Mouse (Mus musculus): ENCODE measurements around the gene Ift43. TPM values are rescaled to one million over a fixed set of nuclear protein-coding genes. Genes with fewer than 3 reads are reported as not detected.
A peak's percentile ranks its signal among the peaks of the same experiment; 100 is the strongest.

Ift43 gene
- polyA plus RNA-seq (2015; fragmentation: Nextera tagmentation; extraction: Ambion mirVana) = 65.0 and 66.7 TPM in 2 replicates

DNA sequence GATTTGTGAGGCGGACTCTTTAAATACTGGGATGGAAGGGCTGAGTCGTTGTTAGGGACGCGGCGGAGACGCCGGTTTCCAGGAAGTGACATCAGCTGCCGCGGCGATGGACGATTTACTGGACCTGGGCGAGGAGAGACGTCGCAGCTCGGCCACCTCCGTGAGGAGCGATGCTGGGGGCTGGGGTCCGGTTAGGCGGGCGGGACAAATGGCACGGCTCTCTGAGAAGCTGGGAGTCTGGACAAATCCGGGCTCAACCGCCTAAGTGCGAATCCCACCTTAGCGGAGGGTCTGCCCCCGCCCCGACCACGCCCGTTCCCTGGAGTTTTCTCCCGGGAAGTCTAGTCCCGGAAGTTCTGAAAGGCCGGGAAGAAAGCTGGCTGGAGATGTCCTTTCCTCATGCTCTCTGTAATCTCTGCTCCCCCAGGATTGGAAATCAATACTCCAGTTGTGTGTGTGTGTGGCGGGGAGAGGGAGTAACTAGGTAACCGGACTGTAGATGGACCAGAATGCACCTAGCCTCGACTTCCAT, at the start of gene Ift43:
Ift43 (plus strand) TSS at position 61 of the 532 bp plus-strand sequence.
- ATAC-seq = peak; percentile 72
- H3K4me3 ChIP-seq (ENCODE audit: low read length) = peak within 1 kb of the TSS; percentile 75
- no peaks in the 10 kb centered on the region for H3K27me3 ChIP-seq (replicated peaks; ENCODE audit: control insufficient read depth, insufficient read depth, low read length)
- H3K36me3 ChIP-seq (ENCODE audit: control insufficient read depth, insufficient read depth, low read length) = no peaks in the 10 kb centered on the region; the same call in 1 of the 2 replicates
- no peaks in the 10 kb centered on the region for H3K9me3 ChIP-seq (ENCODE audit: control insufficient read depth, low read length)
- peaks cover 11% of the 10 kb centered on the region for H3K4me1 ChIP-seq (ENCODE audit: control insufficient read depth, insufficient read depth, low read length)
- WGBS = under 1% methylated on average over 35 of the region's 35 CpGs
- H3K9ac ChIP-seq (ENCODE audit: low read depth, low read length) = peak within 1 kb of the TSS; percentile 74
- peak within 1 kb of the TSS; percentile 70 for H3K4me2 ChIP-seq (ENCODE audit: low read depth, low read length)
- H3K27ac ChIP-seq (ENCODE audit: low read length) = peak within 1 kb of the TSS; percentile 37; the same call in 1 of the 2 replicates

- no peak overlapping the region for H3K27ac ChIP-seq (ENCODE audit: low read length)
- no peaks in the 10 kb centered on the region for H3K9me3 ChIP-seq (ENCODE audit: control insufficient read depth, low read length)
- no peak overlapping the region for H3K9ac ChIP-seq (ENCODE audit: low read depth, low read length)
- no peaks in the 10 kb centered on the region for H3K36me3 ChIP-seq (ENCODE audit: control insufficient read depth, insufficient read depth, low read length)
- H3K27me3 ChIP-seq (replicated peaks; ENCODE audit: control insufficient read depth, insufficient read depth, low read length) = no peaks in the 10 kb centered on the region
- H3K4me1 ChIP-seq (ENCODE audit: control insufficient read depth, insufficient read depth, low read length) = peaks cover 12% of the 10 kb centered on the region
- ATAC-seq = no peak
- H3K4me2 ChIP-seq (ENCODE audit: low read depth, low read length) = no peak overlapping the region
- no peak overlapping the region for H3K4me3 ChIP-seq (ENCODE audit: low read length)
Observed at GRCm38 (mm10) chr12:86035586-86035985, 46.8 kb upstream of the Ift43 start.

DNA sequence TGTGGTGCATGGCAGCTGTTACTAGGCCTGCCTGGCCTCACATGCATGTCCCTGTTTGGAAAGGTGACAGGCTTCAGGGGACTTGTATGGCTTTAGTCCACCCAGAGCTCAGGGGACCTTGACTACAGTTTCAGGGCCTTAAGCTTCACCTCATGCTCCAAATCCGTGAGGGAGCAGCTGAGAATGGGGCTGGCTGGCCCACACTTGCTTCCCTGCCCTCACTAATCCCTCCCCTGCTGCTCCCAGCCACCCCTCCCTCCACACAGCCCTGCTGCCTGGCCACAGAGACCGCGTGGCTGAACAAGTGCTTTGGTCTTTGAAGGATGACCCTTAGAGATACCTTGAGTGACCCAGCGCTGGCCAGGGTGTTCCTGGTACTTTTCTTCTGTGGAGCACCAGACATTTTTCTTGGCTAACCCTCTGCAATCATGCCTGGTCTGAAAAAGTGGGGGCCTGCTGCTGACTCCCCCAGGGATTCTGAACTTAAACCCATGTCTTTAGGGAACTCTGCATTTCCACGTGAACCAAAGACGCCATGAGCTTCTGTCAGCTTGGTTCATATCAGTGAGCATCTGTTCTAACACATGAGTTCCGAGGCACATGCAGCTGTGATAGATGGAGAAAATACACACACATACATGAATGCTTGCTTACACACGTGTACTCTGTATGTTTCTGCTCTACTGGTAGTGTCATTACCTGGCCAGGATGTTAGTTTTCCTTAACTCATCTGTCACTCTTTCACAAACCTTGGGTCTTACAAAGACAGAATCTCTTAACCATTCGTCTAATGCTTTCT, 45.8 kb upstream of the Ift43 start:
- Histone ChIP-seq H3K9me3 (ENCODE audit: control insufficient read depth, low read length) (no peaks in the 10 kb centered on the region), H3K36me3 (ENCODE audit: control insufficient read depth, insufficient read depth, low read length) (no peaks in the 10 kb centered on the region), H3K4me1 (ENCODE audit: control insufficient read depth, insufficient read depth, low read length) (peaks cover 12% of the 10 kb centered on the region), H3K27ac (ENCODE audit: low read length) (no peak overlapping the region), H3K9ac (ENCODE audit: low read depth, low read length) (no peak overlapping the region), H3K4me2 (ENCODE audit: low read depth, low read length) (no peak overlapping the region), H3K27me3 (replicated peaks; ENCODE audit: control insufficient read depth, insufficient read depth, low read length) (no peaks in the 10 kb centered on the region), H3K4me3 (ENCODE audit: low read length) (no peak overlapping the region)
- WGBS = 53% methylated on average over 9 of the region's 9 CpGs
- ATAC-seq = no peak

DNA sequence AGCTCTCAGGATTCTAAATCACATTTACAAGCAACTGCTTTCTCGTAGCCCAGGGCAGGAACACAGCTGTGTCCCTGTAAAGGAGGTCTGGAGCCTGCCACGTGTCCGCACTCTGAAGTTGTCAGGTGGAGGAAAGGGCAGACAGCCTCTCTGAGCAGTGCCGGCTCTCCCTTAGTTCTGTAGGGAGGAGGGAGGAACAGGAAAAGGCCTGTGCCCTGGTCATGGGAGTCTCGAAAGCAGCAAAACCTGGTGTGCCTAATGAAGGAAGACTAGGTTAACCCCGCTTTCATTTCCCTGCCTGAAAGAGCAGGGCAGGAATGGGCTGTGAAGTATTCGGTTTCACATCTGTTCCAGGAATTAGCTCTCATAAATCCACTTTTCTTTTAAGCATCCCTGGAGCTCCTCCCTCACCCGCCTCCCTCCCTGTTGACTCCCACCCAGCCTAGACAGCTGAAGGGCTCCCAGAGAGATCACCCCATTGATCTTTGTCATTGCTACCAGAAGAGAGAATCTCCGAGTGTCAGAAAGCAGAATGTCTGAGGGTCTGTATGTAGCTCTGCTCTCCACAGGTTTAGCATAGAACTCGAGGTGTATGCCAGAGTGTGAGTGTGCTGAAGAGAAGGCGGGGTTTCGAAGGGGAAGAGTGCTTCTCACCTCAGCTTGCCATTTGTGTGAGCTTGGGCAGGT, 45.0 kb upstream of the Ift43 start:
- Histone ChIP-seq H3K4me2 (ENCODE audit: low read depth, low read length) (no peak overlapping the region), H3K27me3 (replicated peaks; ENCODE audit: control insufficient read depth, insufficient read depth, low read length) (no peaks in the 10 kb centered on the region), H3K4me3 (ENCODE audit: low read length) (no peak overlapping the region), H3K36me3 (ENCODE audit: control insufficient read depth, insufficient read depth, low read length) (no peaks in the 10 kb centered on the region), H3K9ac (ENCODE audit: low read depth, low read length) (no peak overlapping the region), H3K27ac (ENCODE audit: low read length) (no peak overlapping the region), H3K4me1 (ENCODE audit: control insufficient read depth, insufficient read depth, low read length) (peaks cover 12% of the 10 kb centered on the region), H3K9me3 (ENCODE audit: control insufficient read depth, low read length) (no peaks in the 10 kb centered on the region)
- WGBS = 32% methylated on average over 12 of the region's 12 CpGs
- peak; percentile 50; the same call in 1 of the 2 replicates for ATAC-seq

DNA sequence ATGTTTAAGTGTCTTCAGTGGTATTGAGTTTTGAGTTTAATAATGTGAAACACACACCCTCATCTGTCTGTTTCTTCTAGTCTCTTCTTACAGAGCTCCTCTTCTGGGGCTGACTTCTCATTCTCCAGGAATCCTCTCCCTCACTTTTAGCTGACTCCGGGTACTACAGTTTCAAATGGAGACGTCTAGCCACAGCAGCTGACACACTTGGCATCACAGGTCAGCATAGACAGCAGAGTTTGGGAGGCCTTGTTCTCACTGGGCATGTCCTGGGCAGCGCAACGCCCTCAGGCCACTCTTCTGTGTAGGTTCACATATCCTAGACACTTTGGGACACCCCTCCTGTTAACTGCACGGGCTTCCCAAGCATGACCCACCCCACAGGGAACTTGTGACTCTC, 43.3 kb upstream of the Ift43 start:
- Histone ChIP-seq H3K4me2 (ENCODE audit: low read depth, low read length) (no peak overlapping the region), H3K27ac (ENCODE audit: low read length) (no peak overlapping the region), H3K9ac (ENCODE audit: low read depth, low read length) (no peak overlapping the region), H3K4me3 (ENCODE audit: low read length) (no peak overlapping the region), H3K9me3 (ENCODE audit: control insufficient read depth, low read length) (no peaks in the 10 kb centered on the region), H3K36me3 (ENCODE audit: control insufficient read depth, insufficient read depth, low read length) (0 out of 2 replicates have a peak, but pooled peaks cover 3% of the 10 kb centered on the region), H3K4me1 (ENCODE audit: control insufficient read depth, insufficient read depth, low read length) (peaks cover 12% of the 10 kb centered on the region), H3K27me3 (replicated peaks; ENCODE audit: control insufficient read depth, insufficient read depth, low read length) (no peaks in the 10 kb centered on the region)
- ATAC-seq = no peak
- WGBS = 78% methylated on average over 5 of the region's 5 CpGs

GRCm38 (mm10) chr12:86039751-86040150, 42.6 kb upstream of the Ift43 start:
- no peak for ATAC-seq
- 79% methylated on average over 6 of the region's 6 CpGs for WGBS
- H3K27me3 ChIP-seq (replicated peaks; ENCODE audit: control insufficient read depth, insufficient read depth, low read length) = no peaks in the 10 kb centered on the region
- peaks cover 12% of the 10 kb centered on the region for H3K4me1 ChIP-seq (ENCODE audit: control insufficient read depth, insufficient read depth, low read length)
- H3K27ac ChIP-seq (ENCODE audit: low read length) = no peak overlapping the region
- H3K9ac ChIP-seq (ENCODE audit: low read depth, low read length) = no peak overlapping the region
- no peak overlapping the region for H3K4me2 ChIP-seq (ENCODE audit: low read depth, low read length)
- H3K36me3 ChIP-seq (ENCODE audit: control insufficient read depth, insufficient read depth, low read length) = 0 out of 2 replicates have a peak, but pooled peaks cover 3% of the 10 kb centered on the region
- H3K9me3 ChIP-seq (ENCODE audit: control insufficient read depth, low read length) = no peaks in the 10 kb centered on the region
- H3K4me3 ChIP-seq (ENCODE audit: low read length) = no peak overlapping the region

GRCm38 (mm10) chr12:86046141-86046540, 36.2 kb upstream of the Ift43 start:
- H3K27me3 ChIP-seq (replicated peaks; ENCODE audit: control insufficient read depth, insufficient read depth, low read length) = no peaks in the 10 kb centered on the region
- no peak for ATAC-seq
- no peak overlapping the region for H3K9ac ChIP-seq (ENCODE audit: low read depth, low read length)
- no peaks in the 10 kb centered on the region for H3K4me1 ChIP-seq (ENCODE audit: control insufficient read depth, insufficient read depth, low read length)
- H3K4me2 ChIP-seq (ENCODE audit: low read depth, low read length) = no peak overlapping the region
- H3K36me3 ChIP-seq (ENCODE audit: control insufficient read depth, insufficient read depth, low read length) = 0 out of 2 replicates have a peak, but pooled peaks cover 3% of the 10 kb centered on the region
- H3K9me3 ChIP-seq (ENCODE audit: control insufficient read depth, low read length) = no peaks in the 10 kb centered on the region
- H3K27ac ChIP-seq (ENCODE audit: low read length) = no peak overlapping the region
- H3K4me3 ChIP-seq (ENCODE audit: low read length) = no peak overlapping the region
- WGBS = 85% methylated on average over 5 of the region's 5 CpGs

GRCm38 (mm10) chr12:86046776-86047175, 35.6 kb upstream of the Ift43 start:
- Histone ChIP-seq H3K36me3 (ENCODE audit: control insufficient read depth, insufficient read depth, low read length) (0 out of 2 replicates have a peak, but pooled peaks cover 3% of the 10 kb centered on the region), H3K4me1 (ENCODE audit: control insufficient read depth, insufficient read depth, low read length) (no peaks in the 10 kb centered on the region), H3K9ac (ENCODE audit: low read depth, low read length) (no peak overlapping the region), H3K4me3 (ENCODE audit: low read length) (no peak overlapping the region), H3K4me2 (ENCODE audit: low read depth, low read length) (no peak overlapping the region), H3K27me3 (replicated peaks; ENCODE audit: control insufficient read depth, insufficient read depth, low read length) (no peaks in the 10 kb centered on the region), H3K9me3 (ENCODE audit: control insufficient read depth, low read length) (no peaks in the 10 kb centered on the region), H3K27ac (ENCODE audit: low read length) (no peak overlapping the region)
- 92% methylated on average over 2 of the region's 2 CpGs for WGBS
- no peak for ATAC-seq

GRCm38 (mm10) chr12:86047376-86047775, 35.0 kb upstream of the Ift43 start:
- H3K36me3 ChIP-seq (ENCODE audit: control insufficient read depth, insufficient read depth, low read length) = 0 out of 2 replicates have a peak, but pooled peaks cover 3% of the 10 kb centered on the region
- H3K4me3 ChIP-seq (ENCODE audit: low read length) = no peak overlapping the region
- no peaks in the 10 kb centered on the region for H3K4me1 ChIP-seq (ENCODE audit: control insufficient read depth, insufficient read depth, low read length)
- 68% methylated on average over 8 of the region's 8 CpGs for WGBS
- no peak overlapping the region for H3K4me2 ChIP-seq (ENCODE audit: low read depth, low read length)
- no peaks in the 10 kb centered on the region for H3K9me3 ChIP-seq (ENCODE audit: control insufficient read depth, low read length)
- H3K27ac ChIP-seq (ENCODE audit: low read length) = no peak overlapping the region
- ATAC-seq = no peak
- no peak overlapping the region for H3K9ac ChIP-seq (ENCODE audit: low read depth, low read length)
- H3K27me3 ChIP-seq (replicated peaks; ENCODE audit: control insufficient read depth, insufficient read depth, low read length) = no peaks in the 10 kb centered on the region

All from intestine, embryonic 16.5 days (tissue).